ENCODE assay signal across 23 mouse cellular contexts in genomic region chr7:142956018-142956417, GRCm38 (mm10). TPM values are rescaled to one million over a fixed set of nuclear protein-coding genes. Genes with fewer than 3 reads are reported as not detected.
DNase-seq lines count a peak whose midpoint lies in the region; ATAC-seq and TF ChIP-seq lines count a peak whose summit lies in the region.
"Had no signal": no experiment of that assay in that cellular context is flagged by ENCODE, and none has a peak within 500 bp of the region (broad histone marks: within the 10 kb centered on the region; RNA-seq: fewer than 3 reads in every experiment).

No protein-coding gene starts in this region.

- H3K4me3 ChIP-seq in embryonic facial prominence, embryonic 14.5 days (ENCODE audit: low read depth, low read length): no peak overlapping the region
- no peak overlapping the region for H3K4me3 ChIP-seq in embryonic facial prominence, embryonic 10.5 days
- no peak overlapping the region for H3K4me3 ChIP-seq in limb, embryonic 14.5 days (replicated peaks; ENCODE audit: low read length)
- H3K4me3 ChIP-seq in limb, embryonic 10.5 days: no peak overlapping the region
- H3K4me3 ChIP-seq in midbrain, embryonic 11.5 days (ENCODE audit: low read depth, low read length): no peak overlapping the region
- H3K4me3 ChIP-seq: forebrain, embryonic 12.5 days; heart, embryonic 12.5 days; hindbrain, embryonic 10.5 days had no signal

- peak; percentile 19 for DNase-seq in embryonic facial prominence, embryonic 14.5 days (ENCODE audit: low spot score)
- DNase-seq in embryonic facial prominence, embryonic 10.5 days (ENCODE audit: low spot score): no peak
- peak; percentile 7 for DNase-seq in limb, embryonic 14.5 days (ENCODE audit: low spot score)
- DNase-seq in limb, embryonic 10.5 days (ENCODE audit: low spot score): no peak
- peak; percentile 11 for DNase-seq in urinary bladder, postnatal 25 days (ENCODE audit: low spot score)
- no peak for DNase-seq in urinary bladder, postnatal 10 days (ENCODE audit: low spot score)
- DNase-seq in midbrain, embryonic 11.5 days (ENCODE audit: low spot score, missing footprints): no peak
- no peak for DNase-seq in gastrocnemius, adult 8-10 months (ENCODE audit: low spot score in 2 of 2)
- DNase-seq: adrenal gland, adult 8-10 months; adrenal gland, postnatal 36 days; B cell, adult 2 months; cerebellum, adult 2 months; cerebellum, postnatal 10 days; gastrocnemius, postnatal 25 days had no signal

- no peaks in the 10 kb centered on the region for H3K36me3 ChIP-seq in embryonic facial prominence, embryonic 14.5 days (ENCODE audit: control insufficient read depth, insufficient read depth, low read length)
- H3K36me3 ChIP-seq in embryonic facial prominence, embryonic 10.5 days (replicated peaks): no peaks in the 10 kb centered on the region
- no peaks in the 10 kb centered on the region for H3K36me3 ChIP-seq in limb, embryonic 14.5 days (ENCODE audit: control insufficient read depth, insufficient read depth, low read length)
- H3K36me3 ChIP-seq in limb, embryonic 10.5 days: no peaks in the 10 kb centered on the region
- no peaks in the 10 kb centered on the region for H3K36me3 ChIP-seq in midbrain, embryonic 11.5 days (ENCODE audit: control insufficient read depth, insufficient read depth, low read length)
- H3K36me3 ChIP-seq: forebrain, embryonic 12.5 days; G1E; heart, embryonic 12.5 days; hindbrain, embryonic 10.5 days had no signal

- H3K27me3 ChIP-seq in embryonic facial prominence, embryonic 14.5 days (replicated peaks; ENCODE audit: control insufficient read depth, insufficient read depth, low read length): no peaks in the 10 kb centered on the region
- 0 out of 2 replicates have a peak, but pooled peaks cover 4% of the 10 kb centered on the region for H3K27me3 ChIP-seq in embryonic facial prominence, embryonic 10.5 days (replicated peaks; ENCODE audit: low read depth, poor library complexity, severe bottlenecking)
- H3K27me3 ChIP-seq in limb, embryonic 14.5 days (ENCODE audit: control insufficient read depth, insufficient read depth, low read length): no peaks in the 10 kb centered on the region
- no peaks in the 10 kb centered on the region for H3K27me3 ChIP-seq in limb, embryonic 10.5 days (ENCODE audit: low read depth, poor library complexity, severe bottlenecking)
- H3K27me3 ChIP-seq in midbrain, embryonic 11.5 days (ENCODE audit: control insufficient read depth, insufficient read depth, low read length): no peaks in the 10 kb centered on the region

- no peak overlapping the region for H3K9ac ChIP-seq in embryonic facial prominence, embryonic 14.5 days (ENCODE audit: low read depth, low read length)
- H3K9ac ChIP-seq in limb, embryonic 14.5 days (ENCODE audit: low read depth, low read length, severe bottlenecking): no peak overlapping the region
- H3K9ac ChIP-seq in midbrain, embryonic 11.5 days (ENCODE audit: low read length): no peak overlapping the region
- H3K9ac ChIP-seq: forebrain, embryonic 12.5 days; heart, embryonic 12.5 days had no signal

- ATAC-seq in embryonic facial prominence, embryonic 14.5 days (ENCODE audit: low read depth): peak; percentile 53; the same call in 1 of the 2 replicates
- ATAC-seq in limb, embryonic 14.5 days (ENCODE audit: low FRiP score, low read depth): no peak
- ATAC-seq in midbrain, embryonic 11.5 days (ENCODE audit: low FRiP score): no peak
- ATAC-seq: CD4-positive, CD25-positive, alpha-beta regulatory T cell, adult 4 months; forebrain, embryonic 16.5 days had no signal

- no peak overlapping the region for H3K4me2 ChIP-seq in embryonic facial prominence, embryonic 14.5 days (ENCODE audit: low read depth, low read length)
- no peak overlapping the region for H3K4me2 ChIP-seq in limb, embryonic 14.5 days (replicated peaks; ENCODE audit: low read depth, low read length, severe bottlenecking)
- no peak overlapping the region for H3K4me2 ChIP-seq in midbrain, embryonic 11.5 days
- H3K4me2 ChIP-seq: forebrain, embryonic 12.5 days; heart, embryonic 12.5 days had no signal

- no peak for TF ChIP-seq POLR2A in limb, embryonic 14.5 days (IDR thresholded peaks at IDR 0.05; ENCODE audit: borderline replicate concordance, extremely low read depth, insufficient read depth, insufficient read length)

- H3K9me3 ChIP-seq in embryonic facial prominence, embryonic 14.5 days (ENCODE audit: control insufficient read depth, low read length): no peaks in the 10 kb centered on the region
- H3K9me3 ChIP-seq in embryonic facial prominence, embryonic 10.5 days: no peaks in the 10 kb centered on the region
- no peaks in the 10 kb centered on the region for H3K9me3 ChIP-seq in limb, embryonic 14.5 days (ENCODE audit: control insufficient read depth, low read length)
- H3K9me3 ChIP-seq in limb, embryonic 10.5 days (replicated peaks): no peaks in the 10 kb centered on the region
- no peaks in the 10 kb centered on the region for H3K9me3 ChIP-seq in midbrain, embryonic 11.5 days (ENCODE audit: control insufficient read depth, low read length)
- H3K9me3 ChIP-seq: forebrain, embryonic 12.5 days; G1E; heart, embryonic 12.5 days had no signal

- no peak overlapping the region for H3K27ac ChIP-seq in embryonic facial prominence, embryonic 14.5 days (replicated peaks; ENCODE audit: low read depth, low read length)
- H3K27ac ChIP-seq in embryonic facial prominence, embryonic 10.5 days (replicated peaks): no peak overlapping the region
- no peak overlapping the region for H3K27ac ChIP-seq in limb, embryonic 14.5 days (replicated peaks; ENCODE audit: low read depth, low read length)
- H3K27ac ChIP-seq in limb, embryonic 10.5 days: no peak overlapping the region
- H3K27ac ChIP-seq in midbrain, embryonic 11.5 days (ENCODE audit: low read depth, low read length): no peak overlapping the region
- H3K27ac ChIP-seq: forebrain, embryonic 12.5 days; hindbrain, embryonic 10.5 days had no signal

- 53% methylated on average over 2 of the region's 2 CpGs for WGBS in embryonic facial prominence, embryonic 14.5 days
- WGBS in embryonic facial prominence, embryonic 10.5 days: 75% methylated on average over 2 of the region's 2 CpGs
- 58% methylated on average over 2 of the region's 2 CpGs for WGBS in limb, embryonic 14.5 days
- WGBS in limb, embryonic 10.5 days: 80% methylated on average over 2 of the region's 2 CpGs
- 76% methylated on average over 2 of the region's 2 CpGs for WGBS in midbrain, embryonic 11.5 days

- no peaks in the 10 kb centered on the region for H3K4me1 ChIP-seq in embryonic facial prominence, embryonic 14.5 days (ENCODE audit: control insufficient read depth, insufficient read depth, low read length)
- no peaks in the 10 kb centered on the region for H3K4me1 ChIP-seq in embryonic facial prominence, embryonic 10.5 days
- H3K4me1 ChIP-seq in limb, embryonic 14.5 days (ENCODE audit: control insufficient read depth, insufficient read depth, low read length): no peaks in the 10 kb centered on the region
- H3K4me1 ChIP-seq in limb, embryonic 10.5 days: peaks cover 3% of the 10 kb centered on the region; the same call in 1 of the 2 replicates
- no peaks in the 10 kb centered on the region for H3K4me1 ChIP-seq in midbrain, embryonic 11.5 days (ENCODE audit: control insufficient read depth, insufficient read depth, low read length)
- H3K4me1 ChIP-seq: forebrain, embryonic 12.5 days; heart, embryonic 12.5 days; hindbrain, embryonic 10.5 days had no signal

RNA-seq across cellular contexts. Expression of gene Ascl2, which starts 13.0 kb away (rescaled TPM):
- polyA plus RNA-seq in embryonic facial prominence, embryonic 14.5 days (2014; fragmentation: Nextera tagmentation; extraction: Ambion mirVana): 0.89 and 1.00 TPM in 2 replicates
- polyA plus RNA-seq in embryonic facial prominence, embryonic 10.5 days (2016; fragmentation: Nextera tagmentation; extraction: Ambion mirVana): 0.25 and 0.52 TPM in 2 replicates
- polyA plus RNA-seq in limb, embryonic 14.5 days (2012; rRNA removed): 1.9 and 3.5 TPM in 2 replicates
- 1.1 and 1.5 TPM in 2 replicates for polyA plus RNA-seq in limb, embryonic 14.5 days (2014; fragmentation: Nextera tagmentation; extraction: Ambion mirVana)
- polyA plus RNA-seq in limb, embryonic 10.5 days (2016; fragmentation: Nextera tagmentation; extraction: Ambion mirVana): 0.26 and 0.40 TPM in 2 replicates
- polyA plus RNA-seq in midbrain, embryonic 11.5 days (2014; fragmentation: Nextera tagmentation; extraction: Ambion mirVana): 0.38 and 0.65 TPM in 2 replicates
- not detected for total RNA-seq in gastrocnemius, adult 8-10 months (2022)
- total RNA-seq: G1E; gastrocnemius, postnatal 25 days; heart, adult 8-10 months; heart, postnatal 25 days had no signal
- polyA plus RNA-seq: G1E had no signal

RNA-seq across cellular contexts. Expression of gene Th, which starts 25.1 kb away (rescaled TPM):
- polyA plus RNA-seq in embryonic facial prominence, embryonic 14.5 days (2014; fragmentation: Nextera tagmentation; extraction: Ambion mirVana): 7.3 and 8.5 TPM in 2 replicates
- 5.6 and 6.9 TPM in 2 replicates for polyA plus RNA-seq in embryonic facial prominence, embryonic 10.5 days (2016; fragmentation: Nextera tagmentation; extraction: Ambion mirVana)
- polyA plus RNA-seq in limb, embryonic 14.5 days (2012; rRNA removed): 0.18 and 0.26 TPM in 2 replicates
- 0.14 and 0.40 TPM in 2 replicates for polyA plus RNA-seq in limb, embryonic 14.5 days (2014; fragmentation: Nextera tagmentation; extraction: Ambion mirVana)
- 1.2 TPM in 2 replicates for polyA plus RNA-seq in limb, embryonic 10.5 days (2016; fragmentation: Nextera tagmentation; extraction: Ambion mirVana)
- polyA plus RNA-seq in midbrain, embryonic 11.5 days (2014; fragmentation: Nextera tagmentation; extraction: Ambion mirVana): 11.7 TPM in 2 replicates
- total RNA-seq in gastrocnemius, adult 8-10 months (2022): under 1 TPM in 1 of 4 experiments, not detected in 3; 0.31 TPM
- total RNA-seq: G1E; granulocyte monocyte progenitor cell, adult 5-6 weeks; heart, adult 8-10 months; heart, postnatal 25 days had no signal
- polyA plus RNA-seq: CD4-positive, CD25-positive, alpha-beta regulatory T cell, adult 4 months; G1E had no signal

RNA-seq across cellular contexts. Expression of gene Tspan32, which starts 48.8 kb away (rescaled TPM):
- polyA plus RNA-seq in embryonic facial prominence, embryonic 14.5 days (2014; fragmentation: Nextera tagmentation; extraction: Ambion mirVana): 3.5 TPM in 2 replicates
- 4.4 and 4.6 TPM in 2 replicates for polyA plus RNA-seq in embryonic facial prominence, embryonic 10.5 days (2016; fragmentation: Nextera tagmentation; extraction: Ambion mirVana)
- polyA plus RNA-seq in limb, embryonic 14.5 days (2012; rRNA removed): 5.1 and 5.5 TPM in 2 replicates
- polyA plus RNA-seq in limb, embryonic 14.5 days (2014; fragmentation: Nextera tagmentation; extraction: Ambion mirVana): 6.0 and 7.3 TPM in 2 replicates
- polyA plus RNA-seq in limb, embryonic 10.5 days (2016; fragmentation: Nextera tagmentation; extraction: Ambion mirVana): 5.5 TPM in 2 replicates
- 5.0 and 6.2 TPM in 2 replicates for polyA plus RNA-seq in midbrain, embryonic 11.5 days (2014; fragmentation: Nextera tagmentation; extraction: Ambion mirVana)
- total RNA-seq in gastrocnemius, adult 8-10 months (2022): under 1 TPM in 2 of 4 experiments, not detected in 2; 0.27 to 0.56 TPM

Comparison
In these comparisons a context has a peak if more than half of its experiments do, and no peak if none do; other contexts are left out.
1. DNase-seq: peak in embryonic facial prominence, embryonic 14.5 days (single experiment), limb, embryonic 14.5 days (single experiment) and urinary bladder, postnatal 25 days (single experiment); none in embryonic facial prominence, embryonic 10.5 days (single experiment), limb, embryonic 10.5 days (single experiment), urinary bladder, postnatal 10 days (single experiment), midbrain, embryonic 11.5 days (single experiment) and gastrocnemius, adult 8-10 months (0 of 2).